Comparison of ENCODE assay signal across 9 mouse cellular contexts in the genomic region with DNA sequence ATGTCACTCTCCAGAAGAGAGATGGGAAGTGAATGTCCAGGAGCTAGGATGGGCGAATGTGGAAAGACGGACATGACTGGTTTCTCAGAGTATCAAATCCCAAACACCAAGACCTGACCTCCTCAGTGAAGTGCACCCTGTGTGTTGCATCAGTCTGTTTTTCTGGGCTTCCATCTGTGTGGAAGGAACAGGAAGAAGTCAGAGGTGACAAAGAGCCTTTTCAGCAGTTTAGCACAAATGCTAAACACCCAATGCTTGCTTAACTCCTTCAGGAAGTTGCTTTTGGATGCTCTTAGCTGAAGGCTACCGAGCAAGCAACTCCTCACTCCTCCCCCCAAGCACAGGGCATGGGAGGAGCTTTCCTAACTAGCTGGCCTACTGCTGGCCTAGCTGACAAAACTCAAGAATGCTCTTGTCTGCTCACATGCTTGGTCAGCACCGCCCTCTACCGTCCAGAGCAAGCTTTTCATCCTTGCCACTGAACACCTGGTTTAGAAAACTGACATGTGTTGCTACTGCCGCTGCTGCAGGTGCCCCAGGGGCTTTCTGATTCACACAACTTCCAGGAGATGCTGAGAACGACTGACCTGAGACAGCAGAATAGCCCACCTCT.
DNase-seq lines count a peak whose midpoint lies in the region; ATAC-seq and TF ChIP-seq lines count a peak whose summit lies in the region.
"Had no signal": no experiment of that assay in that cellular context is flagged by ENCODE, and none has a peak within 500 bp of the region (broad histone marks: within the 10 kb centered on the region; RNA-seq: fewer than 3 reads in every experiment).

No protein-coding gene starts in this region.

- no peaks in the 10 kb centered on the region for H3K27me3 ChIP-seq in forebrain, embryonic 13.5 days
- H3K27me3 ChIP-seq in heart, postnatal 0 days (ENCODE audit: control insufficient read depth, insufficient read depth, low read length), result no peaks in the 10 kb centered on the region
- H3K27me3 ChIP-seq in liver, embryonic 15.5 days, result no peaks in the 10 kb centered on the region
- no peaks in the 10 kb centered on the region for H3K27me3 ChIP-seq in neural tube, embryonic 12.5 days (replicated peaks)
- no peaks in the 10 kb centered on the region for H3K27me3 ChIP-seq in stomach, postnatal 0 days (ENCODE audit: control insufficient read depth, insufficient read depth, low read length)
- H3K27me3 ChIP-seq: limb, embryonic 15.5 days had no signal

- peaks cover 87% of the 10 kb centered on the region for H3K36me3 ChIP-seq in forebrain, embryonic 13.5 days (ENCODE audit: poor library complexity, severe bottlenecking)
- H3K36me3 ChIP-seq in heart, postnatal 0 days (replicated peaks; ENCODE audit: control insufficient read depth, insufficient read depth, low read length), result no peaks in the 10 kb centered on the region
- H3K36me3 ChIP-seq in liver, embryonic 15.5 days (replicated peaks), result no peaks in the 10 kb centered on the region
- H3K36me3 ChIP-seq in neural tube, embryonic 12.5 days, result peaks cover 54% of the 10 kb centered on the region
- no peaks in the 10 kb centered on the region for H3K36me3 ChIP-seq in stomach, postnatal 0 days (ENCODE audit: control insufficient read depth, insufficient read depth, low read length)

- H3K9me3 ChIP-seq in forebrain, embryonic 13.5 days (replicated peaks), result no peaks in the 10 kb centered on the region
- no peaks in the 10 kb centered on the region for H3K9me3 ChIP-seq in heart, postnatal 0 days (replicated peaks; ENCODE audit: control insufficient read depth, low read length)
- H3K9me3 ChIP-seq in liver, embryonic 15.5 days (replicated peaks), result no peaks in the 10 kb centered on the region
- H3K9me3 ChIP-seq in neural tube, embryonic 12.5 days, result no peaks in the 10 kb centered on the region
- H3K9me3 ChIP-seq in stomach, postnatal 0 days (ENCODE audit: control insufficient read depth, low read length), result no peaks in the 10 kb centered on the region
- H3K9me3 ChIP-seq: limb, embryonic 15.5 days had no signal

- peak; percentile 72 for ATAC-seq in forebrain, embryonic 13.5 days
- peak; percentile 91 for ATAC-seq in heart, postnatal 0 days (ENCODE audit: insufficient read depth, low read depth)
- peak; percentile 37; the same call in 1 of the 2 replicates for ATAC-seq in liver, embryonic 15.5 days (ENCODE audit: insufficient read depth)
- ATAC-seq in neural tube, embryonic 12.5 days (ENCODE audit: low FRiP score, low read depth), result peak; percentile 75
- ATAC-seq in stomach, postnatal 0 days (ENCODE audit: low FRiP score, low TSS enrichment), result peak; percentile 87

- 27% methylated on average over 7 of the region's 7 CpGs for WGBS in forebrain, embryonic 13.5 days
- 25% methylated on average over 7 of the region's 7 CpGs for WGBS in heart, postnatal 0 days
- WGBS in liver, embryonic 15.5 days (ENCODE audit: insufficient replicate concordance), result 18% methylated on average over 7 of the region's 7 CpGs
- WGBS in neural tube, embryonic 12.5 days, result 33% methylated on average over 7 of the region's 7 CpGs
- whole genome bisulfite sequencing in stomach, postnatal 0 days, result 23% methylated on average over 7 of the region's 7 CpGs

- H3K27ac ChIP-seq in forebrain, embryonic 13.5 days, result no peak overlapping the region
- no peak overlapping the region for H3K27ac ChIP-seq in heart, postnatal 0 days (ENCODE audit: low read depth)
- H3K27ac ChIP-seq in liver, embryonic 15.5 days (replicated peaks), result no peak overlapping the region
- no peak overlapping the region for H3K27ac ChIP-seq in neural tube, embryonic 12.5 days
- H3K27ac ChIP-seq in stomach, postnatal 0 days (replicated peaks), result no peak overlapping the region
- H3K27ac ChIP-seq: limb, embryonic 15.5 days had no signal

- TF ChIP-seq EP300 in heart, postnatal 0 days (IDR thresholded peaks at IDR 0.05; ENCODE audit: low read depth), result no peak
- TF ChIP-seq EP300 in stomach, postnatal 0 days (optimal IDR thresholded peaks at IDR 0.05), result no peak

- H3K9ac ChIP-seq in forebrain, embryonic 13.5 days, result no peak overlapping the region
- no peak overlapping the region for H3K9ac ChIP-seq in heart, postnatal 0 days (replicated peaks; ENCODE audit: low read depth, low read length)
- H3K9ac ChIP-seq in liver, embryonic 15.5 days, result no peak overlapping the region
- H3K9ac ChIP-seq in neural tube, embryonic 12.5 days, result no peak overlapping the region
- H3K9ac ChIP-seq in stomach, postnatal 0 days (ENCODE audit: low read length), result no peak overlapping the region
- H3K9ac ChIP-seq: limb, embryonic 15.5 days had no signal

- TF ChIP-seq CTCF in heart, postnatal 0 days (IDR thresholded peaks at IDR 0.05; ENCODE audit: low read depth), result peak; percentile 98
- peak; percentile 99 for TF ChIP-seq CTCF in stomach, postnatal 0 days (IDR thresholded peaks at IDR 0.05; ENCODE audit: low read depth)

- H3K4me2 ChIP-seq in forebrain, embryonic 13.5 days, result no peak overlapping the region
- H3K4me2 ChIP-seq in heart, postnatal 0 days (ENCODE audit: low read depth, low read length), result no peak overlapping the region
- H3K4me2 ChIP-seq in liver, embryonic 15.5 days, result no peak overlapping the region
- H3K4me2 ChIP-seq in neural tube, embryonic 12.5 days (replicated peaks), result no peak overlapping the region
- no peak overlapping the region for H3K4me2 ChIP-seq in stomach, postnatal 0 days (replicated peaks; ENCODE audit: low read depth)
- H3K4me2 ChIP-seq: limb, embryonic 15.5 days had no signal

- H3K4me3 ChIP-seq in forebrain, embryonic 13.5 days, result no peak overlapping the region
- no peak overlapping the region for H3K4me3 ChIP-seq in heart, postnatal 0 days (ENCODE audit: low read depth, low read length)
- H3K4me3 ChIP-seq in liver, embryonic 15.5 days (replicated peaks), result no peak overlapping the region
- H3K4me3 ChIP-seq in neural tube, embryonic 12.5 days, result no peak overlapping the region
- H3K4me3 ChIP-seq in stomach, postnatal 0 days (ENCODE audit: low read depth, low read length), result no peak overlapping the region
- H3K4me3 ChIP-seq: limb, embryonic 15.5 days had no signal

- peak; percentile 36 to 47 for DNase-seq in CD8-positive naive resting alpha-beta T cell, adult 2 months (ENCODE audit: low read depth in 2 of 2, low spot score in 2 of 2)
- peak; percentile 17 for DNase-seq in c-Kit-positive CD71-positive TER-119-negative erythroid progenitor cells, embryonic 14.5 days (ENCODE audit: low read depth)
- DNase-seq in heart, postnatal 0 days (ENCODE audit: low spot score), result peak; percentile 92
- DNase-seq in kidney, postnatal 36 days, result peak; percentile 90 to 92
- peak; percentile 83 for DNase-seq in stomach, postnatal 0 days (ENCODE audit: low spot score)

- 0 out of 2 replicates have a peak, but pooled peaks cover 4% of the 10 kb centered on the region for H3K4me1 ChIP-seq in forebrain, embryonic 13.5 days
- H3K4me1 ChIP-seq in heart, postnatal 0 days (ENCODE audit: control insufficient read depth, insufficient read depth), result no peaks in the 10 kb centered on the region
- H3K4me1 ChIP-seq in liver, embryonic 15.5 days (replicated peaks), result no peaks in the 10 kb centered on the region
- H3K4me1 ChIP-seq in neural tube, embryonic 12.5 days, result no peaks in the 10 kb centered on the region
- H3K4me1 ChIP-seq in stomach, postnatal 0 days (replicated peaks; ENCODE audit: control insufficient read depth, insufficient read depth), result no peaks in the 10 kb centered on the region

Comparison
In these comparisons a context has a peak if more than half of its experiments do, and no peak if none do; other contexts are left out.
1. DNase-seq: peak in every context shown above with its lines; median percentile 92 in heart, postnatal 0 days; 91 in kidney, postnatal 36 days; 83 in stomach, postnatal 0 days; 42 in CD8-positive naive resting alpha-beta T cell, adult 2 months; 17 in c-Kit-positive CD71-positive TER-119-negative erythroid progenitor cells, embryonic 14.5 days.
2. ATAC-seq: peak in every context shown above with its lines; median percentile 91 in heart, postnatal 0 days; 87 in stomach, postnatal 0 days; 75 in neural tube, embryonic 12.5 days; 72 in forebrain, embryonic 13.5 days; 37 in liver, embryonic 15.5 days.